Comparison of ENCODE assay signal across 22 mouse cellular contexts in the genomic region with DNA sequence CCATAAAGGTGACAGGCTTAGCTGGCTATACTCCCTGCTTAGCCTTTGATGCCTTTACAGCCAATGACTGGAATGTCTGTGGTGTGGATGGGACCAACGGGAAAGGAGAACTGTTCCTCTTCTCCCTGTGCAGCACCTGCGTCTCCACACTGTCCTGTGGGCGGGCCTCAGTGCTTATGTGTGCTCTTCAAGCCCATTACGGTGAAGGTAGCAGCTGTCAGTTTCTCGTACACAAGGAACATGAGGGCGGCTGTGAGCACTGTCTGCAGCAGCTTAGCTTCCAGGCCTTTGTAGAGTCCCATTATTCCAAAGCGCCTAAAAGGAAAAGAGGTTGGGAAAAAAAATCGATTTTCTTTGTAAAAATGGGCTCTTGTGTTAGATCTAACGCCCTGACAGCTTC. TPM values are rescaled to one million over a fixed set of nuclear protein-coding genes. Genes with fewer than 3 reads are reported as not detected.
DNase-seq lines count a peak whose midpoint lies in the region; TF ChIP-seq lines count a peak whose summit lies in the region.
"Had no signal": no experiment of that assay in that cellular context is flagged by ENCODE, and none has a peak within 500 bp of the region (broad histone marks: within the 10 kb centered on the region; RNA-seq: fewer than 3 reads in every experiment).

No protein-coding gene starts in this region.

- H3K27ac ChIP-seq in layer of hippocampus, adult 2 months, result peak overlapping the region; percentile 59
- H3K27ac ChIP-seq: embryonic facial prominence, embryonic 12.5 days; forebrain, embryonic 13.5 days; forebrain, embryonic 15.5 days had no signal

- no peak overlapping the region for H3K4me3 ChIP-seq in layer of hippocampus, adult 2 months
- H3K4me3 ChIP-seq: embryonic facial prominence, embryonic 12.5 days; forebrain, embryonic 13.5 days; forebrain, embryonic 15.5 days had no signal

- intact Hi-C loops in left cerebral cortex, postnatal 10 days (cut with DNase I), result no loop called here

- no peak for TF ChIP-seq CTCF in layer of hippocampus, adult 2 months (conservative IDR thresholded peaks at IDR 0.05)
- no peak for TF ChIP-seq CTCF in brain, embryonic 14.5 days (IDR thresholded peaks at IDR 0.05; ENCODE audit: borderline replicate concordance, extremely low read depth, insufficient read depth, insufficient read length)

- no peak for TF ChIP-seq POLR2A in brain, embryonic 14.5 days (IDR thresholded peaks at IDR 0.05; ENCODE audit: borderline replicate concordance, extremely low read depth, insufficient read depth, insufficient read length, poor library complexity, severe bottlenecking)

- DNase-seq in layer of hippocampus, adult 2 months (ENCODE audit: low spot score in 2 of 2), result no peak
- DNase-seq in layer of hippocampus, postnatal 14 days (ENCODE audit: low spot score in 2 of 2), result no peak
- DNase-seq in left cerebral cortex, adult 18-20 months (ENCODE audit: low spot score in 2 of 2), result peak; percentile 15 to 20
- DNase-seq in left cerebral cortex, postnatal 10 days (ENCODE audit: extremely low spot score in 1 of 2, low spot score in 2 of 2), result no peak
- peak; percentile 33 for DNase-seq in right cerebral cortex, adult 18-20 months
- DNase-seq in right cerebral cortex, postnatal 4 days, result no peak
- DNase-seq in brain, embryonic 14.5 days (ENCODE audit: low read depth), result peak; percentile 25
- DNase-seq in kidney, adult 8-10 months, result no peak
- DNase-seq: adrenal gland, adult 2 months; adrenal gland, postnatal 10 days; adrenal gland, postnatal 25 days; cerebellum, adult 11 months; cerebellum, adult 18-20 months; cerebellum, adult 8-10 months; cerebellum, adult 9-11 months; cerebellum, postnatal 14 days; cerebellum, postnatal 36 days; embryo, embryonic 11 days; forebrain, postnatal 0 days had no signal

RNA-seq across cellular contexts. Expression of gene Slc25a17, which starts 41.1 kb away (rescaled TPM):
- 10 to 100 TPM; 41.5 to 47.6 TPM for total RNA-seq in layer of hippocampus, adult 2 months (2021)
- total RNA-seq in layer of hippocampus, postnatal 14 days (2021), result 10 to 100 TPM; 57.6 to 63.6 TPM
- total RNA-seq in left cerebral cortex, adult 18-20 months (2021), result 10 to 100 TPM; 34.5 to 39.7 TPM
- total RNA-seq in left cerebral cortex, postnatal 10 days (2021), result 10 to 100 TPM; 53.9 to 62.1 TPM
- 98.1 and 112 TPM in 2 replicates for polyA plus RNA-seq in brain, embryonic 14.5 days (2012; rRNA removed)

Comparison
In these comparisons a context has a peak if more than half of its experiments do, and no peak if none do; other contexts are left out.
1. DNase-seq: peak in left cerebral cortex, adult 18-20 months (2 of 2), right cerebral cortex, adult 18-20 months (single experiment) and brain, embryonic 14.5 days (single experiment); none in layer of hippocampus, adult 2 months (0 of 2), layer of hippocampus, postnatal 14 days (0 of 2), left cerebral cortex, postnatal 10 days (0 of 2), right cerebral cortex, postnatal 4 days (single experiment) and kidney, adult 8-10 months (0 of 2).